Mouse (Mus musculus) urinary bladder, postnatal 4 days (tissue): ENCODE results near the gene Gm7682.
"Not testable (repeated sequence)": the region's sequence is repeated elsewhere in the genome, so short reads cannot be mapped to it uniquely, and the experiment has no call there.

Experiments used
- DNase-seq, 2 experiments: peaks; one replicate each; pipeline ENCODE4 v3.0.0; 2021 to 2022; ENCODE audit warnings: low spot score in 2 of 2

Gene Gm7682

DNA sequence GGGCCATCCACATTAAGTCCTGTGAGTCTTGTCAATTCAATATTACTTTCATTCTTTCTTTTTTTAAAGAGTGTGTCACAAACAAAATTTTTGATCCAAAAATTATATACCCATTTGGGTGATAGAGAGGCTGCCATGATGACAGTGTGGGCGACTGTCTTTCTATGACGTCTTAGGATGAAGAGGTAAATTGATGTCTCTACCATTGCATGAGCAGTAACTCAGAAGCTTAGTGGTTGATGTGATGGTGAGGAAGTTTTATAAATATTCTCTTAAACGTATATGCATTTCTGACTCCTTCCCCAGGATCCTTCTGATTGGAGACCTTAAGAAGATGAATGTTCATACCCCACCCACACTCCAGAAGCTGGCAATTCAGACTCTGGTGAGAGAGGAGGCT, at the start of gene Gm7682:
Gm7682 (plus strand) TSS at position 301 of the 400 bp plus-strand sequence.
- DNase-seq: not testable (repeated sequence)
